Mouse (Mus musculus) thymus, adult 2 months (tissue): ENCODE results near the gene Nckap5. TPM values are rescaled to one million over a fixed set of nuclear protein-coding genes. Genes with fewer than 3 reads are reported as not detected.
A peak's percentile ranks its signal among the peaks of the same experiment; 100 is the strongest.

Source experiments
- DNase-seq: peaks from one replicate; pipeline ENCODE4 v3.0.0; 2021
- H3K27ac ChIP-seq: fragments of 200-500 bp; 2 replicates; pipeline ENCODE4 v1.5.1; 2012; ENCODE audit warnings: low read length, control low read depth; ENCODE audit not compliant: control insufficient read depth, insufficient read depth
- H3K27me3 ChIP-seq: fragments of 200-500 bp; 2 replicates; pipeline ENCODE4 v1.6.1; 2012; ENCODE audit warnings: mild to moderate bottlenecking, low read length, moderate library complexity, mixed read lengths; ENCODE audit not compliant: control insufficient read depth, insufficient read depth
- H3K36me3 ChIP-seq: fragments of 200-500 bp; 2 replicates; pipeline ENCODE4 v1.6.1; 2012; ENCODE audit warnings: mild to moderate bottlenecking, low read length, moderate library complexity; ENCODE audit not compliant: control insufficient read depth, insufficient read depth
- H3K4me1 ChIP-seq: fragments of 200-500 bp; replicated peaks from 2 replicates; pipeline ENCODE4 v1.6.1; 2012; ENCODE audit warnings: low read length; ENCODE audit not compliant: control insufficient read depth, insufficient read depth
- H3K4me3 ChIP-seq: fragments of 200-500 bp; 2 replicates; pipeline ENCODE4 v1.5.1; 2012; ENCODE audit warnings: mild to moderate bottlenecking, low read length, control low read depth, moderate library complexity; ENCODE audit not compliant: control insufficient read depth, insufficient read depth
- CTCF ChIP-seq: fragments of 200-500 bp; IDR thresholded peaks from 2 replicates; pipeline ENCODE4 v1.5.1; 2012; ENCODE audit warnings: mild to moderate bottlenecking, control low read depth, low read length, moderate library complexity, borderline replicate concordance; ENCODE audit not compliant: control insufficient read depth, poor library complexity, insufficient read depth; ENCODE audit errors: extremely low read depth
- POLR2A ChIP-seq: fragments of 200-500 bp; IDR thresholded peaks from 2 replicates; pipeline ENCODE4 v1.6.1; 2012; ENCODE audit warnings: mild to moderate bottlenecking, low read length, control low read depth, moderate library complexity; ENCODE audit not compliant: control insufficient read depth, poor library complexity, insufficient read depth; ENCODE audit errors: extremely low read depth
- WGBS: fragments of 180-500 bp; shearing (Covaris S2); methylation state at CpG from one replicate; pipeline ENCODE4 v1.1.7; 2018; 5-methylcytosine and 5-hydroxymethylcytosine counted together
- polyA plus RNA-seq: library from polyadenylated mRNA; depleted of rRNA; stranded (reverse); fragments of >200 nt; gene quantifications from 2 replicates; pipeline ENCODE4 v1.2.3, GENCODE M21; 2012

The Nckap5 gene
- polyA plus RNA-seq, 1 experiment, result 0.50 TPM

DNA sequence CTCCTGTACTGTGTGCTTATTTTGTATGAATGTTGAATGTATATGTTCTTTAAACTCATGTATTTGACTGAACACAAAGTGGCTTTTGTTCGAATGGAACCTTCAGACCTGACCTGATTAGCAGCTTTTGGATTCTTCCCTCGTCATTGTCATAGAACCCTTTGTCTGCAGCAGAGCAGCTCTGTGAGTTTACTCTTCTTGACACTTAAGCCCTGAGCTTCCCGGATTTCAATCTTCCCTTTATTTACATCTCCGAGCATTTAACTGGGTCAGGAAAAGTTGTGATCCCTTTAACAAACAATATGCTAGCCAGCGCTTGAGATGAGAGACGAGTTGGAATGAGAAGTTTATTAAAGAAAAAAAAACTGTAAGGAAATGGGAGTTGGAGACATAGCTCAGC lies 18.9 kb upstream of the Nckap5 start:
- Histone ChIP-seq H3K27me3 (no peaks in the 10 kb centered on the region), H3K4me1 (no peaks in the 10 kb centered on the region), H3K36me3 (no peaks in the 10 kb centered on the region), H3K27ac (no peak overlapping the region), H3K4me3 (no peak overlapping the region)
- DNase-seq, result no peak
- TF ChIP-seq CTCF, result no peak
- TF ChIP-seq POLR2A, result no peak
- 93% methylated on average over 6 of the region's 6 CpGs for WGBS

DNA sequence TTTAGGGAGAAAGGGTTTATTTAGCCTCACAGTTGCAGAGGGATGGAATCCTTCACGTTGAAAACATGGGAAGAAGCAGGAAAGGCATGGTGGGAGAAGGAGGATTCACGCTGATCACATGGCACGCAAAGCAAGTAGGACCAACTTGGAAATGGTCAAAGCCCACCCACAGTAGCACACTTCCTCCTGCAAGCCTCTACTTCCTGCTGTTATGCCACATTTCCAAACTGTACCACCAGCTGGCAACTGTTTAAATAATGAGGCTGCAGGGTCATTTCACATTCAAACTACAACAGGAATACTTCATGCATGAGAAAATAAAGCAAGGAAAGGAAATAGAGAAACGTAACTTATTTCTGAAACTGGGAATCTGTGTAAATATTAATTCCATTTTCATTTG lies 15.7 kb upstream of the Nckap5 start:
- no peak for DNase-seq
- H3K27me3 ChIP-seq, result no peaks in the 10 kb centered on the region
- no peaks in the 10 kb centered on the region for H3K36me3 ChIP-seq
- no peak for TF ChIP-seq POLR2A
- TF ChIP-seq CTCF, result no peak
- no peaks in the 10 kb centered on the region for H3K4me1 ChIP-seq
- no peak overlapping the region for H3K27ac ChIP-seq
- H3K4me3 ChIP-seq, result no peak overlapping the region
- 21% methylated on average over 4 of the region's 4 CpGs for WGBS

DNA sequence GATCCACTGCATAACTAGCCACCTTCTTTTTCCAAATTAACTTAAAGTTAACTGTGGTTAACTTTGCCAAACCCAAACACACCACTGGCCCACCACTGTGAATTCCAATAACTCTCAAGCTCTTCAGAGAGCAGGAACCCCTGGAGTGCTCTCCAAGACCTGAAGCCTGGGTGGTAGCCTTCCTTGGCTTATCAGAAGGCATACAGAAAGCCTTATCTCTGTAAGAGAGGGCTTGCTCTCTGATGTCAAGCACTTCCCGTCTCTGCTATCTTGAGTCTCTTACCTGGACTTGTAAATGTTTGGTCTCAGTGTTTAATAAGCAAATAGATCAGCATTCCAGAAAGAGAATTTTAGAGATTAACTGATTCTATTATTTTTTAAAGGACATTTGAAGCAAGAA lies 2.3 kb upstream of the Nckap5 start:
- H3K36me3 ChIP-seq, result no peaks in the 10 kb centered on the region
- H3K27ac ChIP-seq, result no peak overlapping the region
- no peak overlapping the region for H3K4me3 ChIP-seq
- WGBS, result 92% methylated on average over 1 of the region's 1 CpGs
- TF ChIP-seq CTCF, result no peak
- TF ChIP-seq POLR2A, result no peak
- H3K4me1 ChIP-seq, result peaks cover 10% of the 10 kb centered on the region
- H3K27me3 ChIP-seq, result no peaks in the 10 kb centered on the region
- DNase-seq, result no peak

DNA sequence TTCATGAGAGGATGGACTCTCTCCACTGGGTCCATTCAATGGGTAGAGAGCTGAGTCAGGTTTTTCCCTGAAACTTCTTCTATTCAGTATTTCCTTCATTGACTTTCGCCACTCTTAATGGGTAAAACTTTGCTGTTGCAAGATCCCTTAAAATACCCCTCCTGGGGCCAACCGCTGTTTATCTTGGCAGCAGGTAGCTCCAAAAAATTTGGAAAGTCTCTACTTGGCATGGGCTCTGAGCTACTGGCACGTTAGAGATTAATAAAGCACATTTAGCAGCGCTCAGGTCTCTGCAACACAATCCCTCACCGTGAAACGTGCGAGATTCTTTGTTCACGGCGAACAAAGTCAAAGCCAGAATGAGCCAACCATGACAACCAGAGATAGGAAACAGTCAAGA lies 1.6 kb downstream of the Nckap5 start:
- no peak for DNase-seq
- TF ChIP-seq CTCF, result no peak
- TF ChIP-seq POLR2A, result no peak
- WGBS, result 86% methylated on average over 9 of the region's 9 CpGs
- no peaks in the 10 kb centered on the region for H3K27me3 ChIP-seq
- no peak overlapping the region for H3K4me3 ChIP-seq
- H3K4me1 ChIP-seq, result peaks cover 10% of the 10 kb centered on the region
- H3K27ac ChIP-seq, result no peak overlapping the region
- H3K36me3 ChIP-seq, result no peaks in the 10 kb centered on the region

DNA sequence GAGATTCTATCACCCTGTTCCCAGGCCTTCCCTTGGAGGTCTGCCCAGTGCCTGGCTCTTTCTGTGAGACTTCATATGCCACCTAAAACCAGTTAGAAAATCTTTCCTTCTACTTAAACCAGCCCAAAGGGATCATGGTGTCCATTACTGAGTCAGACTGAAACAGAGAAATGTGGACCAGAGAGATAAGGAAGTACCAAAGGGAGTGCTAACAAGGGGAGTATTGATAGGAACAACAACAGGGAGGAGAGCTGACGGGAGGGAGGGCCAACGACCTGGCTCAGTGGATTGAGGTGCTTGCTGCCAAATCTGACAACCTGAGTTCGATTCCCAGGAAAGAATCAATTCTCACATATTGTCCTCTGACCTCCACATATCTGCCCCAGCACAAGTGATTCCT lies 5.8 kb downstream of the Nckap5 start:
- no peak for DNase-seq
- Histone ChIP-seq H3K27me3 (no peaks in the 10 kb centered on the region), H3K27ac (no peak overlapping the region), H3K4me3 (no peak overlapping the region), H3K36me3 (no peaks in the 10 kb centered on the region), H3K4me1 (peaks cover 1% of the 10 kb centered on the region; the same call in 1 of the 2 replicates)
- TF ChIP-seq CTCF (no peak), POLR2A (no peak)
- WGBS, result 72% methylated on average over 3 of the region's 3 CpGs

DNA sequence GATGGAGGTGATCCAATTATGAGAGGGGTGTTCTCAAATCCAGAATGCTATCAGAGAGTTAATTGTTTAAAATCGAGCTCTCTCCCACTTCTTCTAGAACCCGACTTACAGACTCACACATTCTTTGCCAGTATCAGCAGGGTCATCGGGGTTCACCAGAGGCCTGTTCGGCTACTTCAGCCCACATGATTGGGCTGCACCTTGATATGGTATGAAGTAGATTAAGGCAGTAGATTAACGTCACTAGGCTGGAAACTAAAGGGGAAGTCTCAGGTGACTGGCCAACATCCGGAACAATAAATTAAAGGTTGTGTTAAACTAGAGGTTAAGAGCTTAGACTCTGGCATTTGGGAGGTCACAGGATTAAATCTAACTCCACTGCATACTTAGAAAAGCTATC lies 8.4 kb downstream of the Nckap5 start:
- TF ChIP-seq POLR2A, result no peak
- no peak for TF ChIP-seq CTCF
- Histone ChIP-seq H3K4me3 (no peak overlapping the region), H3K27me3 (no peaks in the 10 kb centered on the region), H3K4me1 (0 out of 2 replicates have a peak, but pooled peaks cover 4% of the 10 kb centered on the region), H3K27ac (no peak overlapping the region), H3K36me3 (no peaks in the 10 kb centered on the region)
- WGBS, result 71% methylated on average over 6 of the region's 6 CpGs
- no peak for DNase-seq

DNA sequence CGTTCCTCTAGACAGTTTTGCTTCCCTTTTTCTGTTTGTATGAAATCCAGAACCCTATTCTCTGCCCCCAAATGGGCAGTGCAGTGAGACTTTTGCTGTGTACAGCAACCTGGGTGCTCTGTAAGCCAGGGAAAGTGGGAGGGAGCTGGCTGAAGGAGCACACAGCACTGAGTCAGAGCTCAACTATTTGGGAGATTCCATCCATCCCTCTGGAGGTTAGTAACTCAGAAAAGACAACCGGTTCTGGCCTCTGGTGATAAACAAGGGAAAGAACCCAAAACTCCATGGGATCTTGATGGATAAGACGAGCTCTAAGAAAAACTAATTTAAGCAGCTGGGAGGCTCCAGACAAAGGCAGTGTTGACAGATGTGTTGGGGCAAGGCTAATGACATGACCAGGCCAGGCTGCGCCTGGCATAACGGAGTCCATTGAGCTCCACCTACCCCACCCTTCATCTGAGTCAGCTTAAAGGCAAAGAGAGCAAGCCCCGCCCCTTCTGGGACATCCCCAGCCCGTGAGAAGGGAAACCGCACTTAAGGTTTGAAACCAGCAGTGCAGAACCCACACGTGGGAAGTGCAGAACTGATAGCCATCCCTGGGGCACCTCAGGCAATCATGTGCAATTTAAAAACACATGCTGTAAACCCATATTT lies 13.1 kb downstream of the Nckap5 start:
- 12% methylated on average over 9 of the region's 9 CpGs for WGBS
- Histone ChIP-seq H3K4me1 (0 out of 2 replicates have a peak, but pooled peaks cover 4% of the 10 kb centered on the region), H3K27me3 (no peaks in the 10 kb centered on the region), H3K36me3 (no peaks in the 10 kb centered on the region), H3K27ac (no peak overlapping the region), H3K4me3 (no peak overlapping the region)
- DNase-seq, result peak; percentile 58
- TF ChIP-seq CTCF (no peak), POLR2A (no peak)
